20 mouse cellular contexts compared by ENCODE assay signal in genomic region chr3:100773237-100773636, GRCm38 (mm10). TPM values are rescaled to one million over a fixed set of nuclear protein-coding genes. Genes with fewer than 3 reads are reported as not detected.
DNase-seq lines count a peak whose midpoint lies in the region; ATAC-seq lines count a peak whose summit lies in the region.
"Had no signal": no experiment of that assay in that cellular context is flagged by ENCODE, and none has a peak within 500 bp of the region (broad histone marks: within the 10 kb centered on the region; RNA-seq: fewer than 3 reads in every experiment).

No protein-coding gene starts in this region.

- peaks cover 6% of the 10 kb centered on the region for H3K27me3 ChIP-seq in kidney, embryonic 15.5 days
- H3K27me3 ChIP-seq in forebrain, embryonic 11.5 days (ENCODE audit: control insufficient read depth, insufficient read depth, low read length) = no peaks in the 10 kb centered on the region
- H3K27me3 ChIP-seq: limb, embryonic 12.5 days; neural tube, embryonic 12.5 days had no signal

- peak; percentile 65 for DNase-seq in kidney, postnatal 14 days
- peak; percentile 83 for DNase-seq in ZHBTc4 (ENCODE audit: low read depth, low spot score)
- DNase-seq in heart, postnatal 10 days = peak; percentile 70 to 78
- peak; percentile 18 for DNase-seq in lung, postnatal 25 days (ENCODE audit: low spot score)
- no peak for DNase-seq in cerebellum, adult 11 months
- DNase-seq in forebrain, embryonic 11.5 days (ENCODE audit: low spot score) = no peak
- DNase-seq: adrenal gland, postnatal 36 days; cerebellum, postnatal 25 days; gastrocnemius, postnatal 10 days had no signal

- no peak overlapping the region for H3K9ac ChIP-seq in kidney, embryonic 15.5 days
- no peak overlapping the region for H3K9ac ChIP-seq in forebrain, embryonic 11.5 days (ENCODE audit: low read length)
- H3K9ac ChIP-seq: limb, embryonic 12.5 days; liver, embryonic 14.5 days; neural tube, embryonic 12.5 days had no signal

- WGBS in kidney, embryonic 15.5 days = 56% methylated on average over 6 of the region's 6 CpGs
- 72% methylated on average over 6 of the region's 6 CpGs for WGBS in forebrain, embryonic 11.5 days

- H3K9me3 ChIP-seq in kidney, embryonic 15.5 days (replicated peaks) = no peaks in the 10 kb centered on the region
- H3K9me3 ChIP-seq in forebrain, embryonic 11.5 days (ENCODE audit: control insufficient read depth, low read length) = no peaks in the 10 kb centered on the region
- H3K9me3 ChIP-seq: neural tube, embryonic 12.5 days had no signal

- no peak overlapping the region for H3K4me2 ChIP-seq in kidney, embryonic 15.5 days
- no peak overlapping the region for H3K4me2 ChIP-seq in forebrain, embryonic 11.5 days (ENCODE audit: low read depth, low read length, severe bottlenecking)
- H3K4me2 ChIP-seq: limb, embryonic 12.5 days; neural tube, embryonic 12.5 days had no signal

- ATAC-seq in kidney, embryonic 15.5 days (replicated peaks; ENCODE audit: low FRiP score) = no peak
- ATAC-seq in forebrain, embryonic 11.5 days (replicated peaks; ENCODE audit: low FRiP score) = no peak
- ATAC-seq: activated CD4-positive, CD25-positive, alpha-beta regulatory T cell, adult 4 months had no signal

- intact Hi-C loops in heart, postnatal 10 days (cut with DNase I) = no loop called here

- peaks cover 23% of the 10 kb centered on the region for H3K4me1 ChIP-seq in kidney, embryonic 15.5 days
- H3K4me1 ChIP-seq in forebrain, embryonic 11.5 days (replicated peaks; ENCODE audit: control insufficient read depth, insufficient read depth, low read length) = no peaks in the 10 kb centered on the region

- no peak overlapping the region for H3K4me3 ChIP-seq in kidney, embryonic 15.5 days (replicated peaks)
- H3K4me3 ChIP-seq in forebrain, embryonic 11.5 days (ENCODE audit: low read depth, low read length) = no peak overlapping the region
- H3K4me3 ChIP-seq: layer of hippocampus, adult 2 months; left cerebral cortex, adult 2 months; limb, embryonic 12.5 days; neural tube, embryonic 12.5 days had no signal

- no peaks in the 10 kb centered on the region for H3K36me3 ChIP-seq in kidney, embryonic 15.5 days
- no peaks in the 10 kb centered on the region for H3K36me3 ChIP-seq in forebrain, embryonic 11.5 days (ENCODE audit: control insufficient read depth, insufficient read depth, low read length)
- H3K36me3 ChIP-seq: limb, embryonic 12.5 days; neural tube, embryonic 12.5 days had no signal

- H3K27ac ChIP-seq in kidney, embryonic 15.5 days = no peak overlapping the region
- no peak overlapping the region for H3K27ac ChIP-seq in forebrain, embryonic 11.5 days (ENCODE audit: low read depth, low read length)
- H3K27ac ChIP-seq: layer of hippocampus, adult 2 months; left cerebral cortex, adult 2 months; limb, embryonic 12.5 days; liver, embryonic 14.5 days; neural tube, embryonic 12.5 days had no signal

RNA-seq across cellular contexts. Expression of gene Vtcn1, which starts 52.0 kb away (rescaled TPM):
- 0.25 and 0.32 TPM in 2 replicates for polyA plus RNA-seq in kidney, embryonic 15.5 days (2015; fragmentation: Nextera tagmentation; extraction: Ambion mirVana)
- under 1 TPM; 0.24 to 0.79 TPM for total RNA-seq in heart, postnatal 10 days (2021)
- 0.09 and 0.20 TPM in 2 replicates for polyA plus RNA-seq in forebrain, embryonic 11.5 days (2014; fragmentation: Nextera tagmentation; extraction: Ambion mirVana)
- total RNA-seq: hematopoietic stem cell, adult 5-6 weeks; layer of hippocampus, adult 2 months; megakaryocyte, adult 5-6 weeks; midbrain, postnatal 0 days had no signal
- polyA plus RNA-seq: activated CD4-positive, CD25-positive, alpha-beta regulatory T cell, adult 4 months; embryonic facial prominence, embryonic 11.5 days; limb, embryonic 12.5 days; liver, embryonic 14.5 days; midbrain, postnatal 0 days; neural tube, embryonic 12.5 days had no signal

Comparison
In these comparisons a context has a peak if more than half of its experiments do, and no peak if none do; other contexts are left out.
1. DNase-seq: peak in kidney, postnatal 14 days (single experiment), ZHBTc4 (single experiment), heart, postnatal 10 days (2 of 2) and lung, postnatal 25 days (single experiment); none in cerebellum, adult 11 months (single experiment) and forebrain, embryonic 11.5 days (single experiment).